Mouse (Mus musculus): Measurements from ENCODE around the gene Asb9.

DNA sequence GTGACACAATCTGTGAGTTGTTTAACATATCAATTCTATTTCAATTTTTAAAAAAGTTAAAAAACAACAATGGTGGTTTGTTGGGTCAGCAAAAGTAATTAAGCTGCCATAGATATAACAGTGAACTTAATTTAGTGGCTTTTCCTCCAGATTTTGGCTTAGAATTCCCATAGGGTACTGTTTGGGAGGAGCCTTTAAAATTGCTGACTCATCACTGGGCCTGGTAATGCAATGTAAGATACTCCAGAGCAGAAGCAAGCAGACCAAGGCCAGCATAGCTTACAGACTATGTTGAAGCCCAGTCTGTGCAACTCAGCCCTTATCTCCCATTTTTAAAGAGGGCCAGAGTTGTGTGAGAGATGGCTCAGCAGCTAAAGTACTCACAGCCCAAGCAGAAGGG is 16.0 kb downstream of the Asb9 start:
- TF ChIP-seq CTCF (IDR thresholded peaks at IDR 0.05; ENCODE audit: low read depth) (no peak), EP300 (optimal IDR thresholded peaks at IDR 0.05) (no peak)

All from stomach, postnatal 0 days (tissue).